Mouse (Mus musculus): ENCODE results near the gene Megf9.

Gene Megf9

GRCm38 (mm10) chr4:70446774-70447173 is 88.0 kb downstream of the Megf9 start:
- no peak for DNase-seq (ENCODE audit: low read depth, low spot score)

GRCm38 (mm10) chr4:70420202-70420601 is 114.6 kb downstream of the Megf9 start:
- no peak for DNase-seq (ENCODE audit: low read depth, low spot score)

GRCm38 (mm10) chr4:70412126-70412525 is 122.7 kb downstream of the Megf9 start:
- peak; percentile 73 for DNase-seq (ENCODE audit: low read depth, low spot score)

GRCm38 (mm10) chr4:70409994-70410721 is 124.6 kb downstream of the Megf9 start, which contains the start of gene Cdk5rap2:
Gene Cdk5rap2 (minus strand): TSS chr4:70410443.
- DNase-seq (ENCODE audit: low read depth, low spot score), result peak; percentile 98

- no peak for DNase-seq (ENCODE audit: low read depth, low spot score)
These were observed 125.3 kb downstream of the Megf9 start for GRCm38 (mm10) chr4:70409456-70409855.

GRCm38 (mm10) chr4:70402109-70402819 is 132.5 kb downstream of the Megf9 start:
- DNase-seq (ENCODE audit: low read depth, low spot score), result no peak

- no peak for DNase-seq (ENCODE audit: low read depth, low spot score)
These were observed 135.3 kb downstream of the Megf9 start for GRCm38 (mm10) chr4:70399476-70399875.

GRCm38 (mm10) chr4:70399074-70399473 is 135.7 kb downstream of the Megf9 start:
- no peak for DNase-seq (ENCODE audit: low read depth, low spot score)

GRCm38 (mm10) chr4:70398088-70398487 is 136.7 kb downstream of the Megf9 start:
- no peak for DNase-seq (ENCODE audit: low read depth, low spot score)

GRCm38 (mm10) chr4:70396701-70397100 is 138.1 kb downstream of the Megf9 start:
- DNase-seq (ENCODE audit: low read depth, low spot score), result no peak

- DNase-seq (ENCODE audit: low read depth, low spot score), result no peak
These were observed 140.1 kb downstream of the Megf9 start for GRCm38 (mm10) chr4:70394736-70395135.

- no peak for DNase-seq (ENCODE audit: low read depth, low spot score)
These were observed 142.9 kb downstream of the Megf9 start for GRCm38 (mm10) chr4:70391760-70392372.

GRCm38 (mm10) chr4:70391073-70391472 is 143.7 kb downstream of the Megf9 start:
- DNase-seq (ENCODE audit: low read depth, low spot score), result no peak

- no peak for DNase-seq (ENCODE audit: low read depth, low spot score)
These were observed 148.6 kb downstream of the Megf9 start for GRCm38 (mm10) chr4:70386206-70386605.

GRCm38 (mm10) chr4:70377359-70377758 is 157.4 kb downstream of the Megf9 start:
- no peak for DNase-seq (ENCODE audit: low read depth, low spot score)

All from forelimb bud, embryonic 11.5 days (tissue).